Comparison of ENCODE assay signal across 11 mouse cellular contexts in the genomic region with DNA sequence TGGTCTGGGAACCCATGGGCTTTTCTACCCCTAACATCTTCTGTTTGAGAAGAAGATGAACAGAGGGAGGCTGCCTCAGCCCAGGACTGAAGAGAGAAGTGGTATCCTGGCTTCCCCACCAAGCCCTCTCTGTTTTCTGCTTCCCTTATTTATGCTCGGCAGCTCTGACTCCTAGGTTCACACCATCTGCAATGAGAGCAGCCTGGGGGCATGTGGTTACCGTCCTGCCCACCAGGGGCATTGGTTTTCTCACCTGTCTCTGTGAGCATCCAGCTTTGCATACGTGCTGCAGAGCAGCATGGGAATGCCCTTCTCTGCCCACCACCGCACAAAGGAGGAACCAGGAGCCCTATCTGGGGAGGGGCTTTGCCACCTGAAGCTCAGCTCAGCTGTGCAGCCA.
A peak's percentile ranks its signal among the peaks of the same experiment; 100 is the strongest.
DNase-seq lines count a peak whose midpoint lies in the region; ATAC-seq lines count a peak whose summit lies in the region.
"Had no signal": no experiment of that assay in that cellular context is flagged by ENCODE, and none has a peak within 500 bp of the region (broad histone marks: within the 10 kb centered on the region; RNA-seq: fewer than 3 reads in every experiment).

No protein-coding gene starts in this region.

- ATAC-seq in midbrain, embryonic 11.5 days (ENCODE audit: low FRiP score): no peak
- ATAC-seq in granulocyte monocyte progenitor cell, adult 5-6 weeks (replicated peaks; ENCODE audit: poor library complexity, severe bottlenecking): peak; percentile 56

- DNase-seq in heart, embryonic 10.5 days (ENCODE audit: low spot score): no peak
- no peak for DNase-seq in heart, postnatal 4 days
- peak; percentile 87 for DNase-seq in midbrain, embryonic 11.5 days (ENCODE audit: low spot score, missing footprints)
- DNase-seq in midbrain, embryonic 10.5 days (ENCODE audit: low spot score): no peak
- DNase-seq in thymus, postnatal 10 days (ENCODE audit: low spot score in 2 of 2): peak; percentile 50 to 69
- DNase-seq in cerebellum, adult 9-10 months: no peak
- DNase-seq in adrenal gland, adult 18-20 months (ENCODE audit: low spot score in 2 of 2): no peak
- DNase-seq: cerebellum, adult 18-20 months; heart, postnatal 10 days; liver had no signal

- 25% methylated on average over 4 of the region's 4 CpGs for WGBS in heart, embryonic 10.5 days
- WGBS in midbrain, embryonic 11.5 days: 44% methylated on average over 4 of the region's 4 CpGs
- WGBS in midbrain, embryonic 10.5 days: 47% methylated on average over 4 of the region's 4 CpGs

- peaks cover 33% of the 10 kb centered on the region for H3K4me1 ChIP-seq in heart, embryonic 10.5 days
- H3K4me1 ChIP-seq in midbrain, embryonic 11.5 days (ENCODE audit: control insufficient read depth, insufficient read depth, low read length): peaks cover 6% of the 10 kb centered on the region; the same call in 1 of the 2 replicates
- H3K4me1 ChIP-seq in midbrain, embryonic 10.5 days: peaks cover 34% of the 10 kb centered on the region

- no peak overlapping the region for H3K4me3 ChIP-seq in heart, embryonic 10.5 days
- H3K4me3 ChIP-seq in midbrain, embryonic 11.5 days (ENCODE audit: low read depth, low read length): no peak overlapping the region
- H3K4me3 ChIP-seq in midbrain, embryonic 10.5 days: no peak overlapping the region

- 0 out of 2 replicates have a peak overlapping the region, but pooled peaks have one; percentile 9 for H3K27ac ChIP-seq in heart, embryonic 10.5 days
- no peak overlapping the region for H3K27ac ChIP-seq in midbrain, embryonic 11.5 days (ENCODE audit: low read depth, low read length)
- no peak overlapping the region for H3K27ac ChIP-seq in midbrain, embryonic 10.5 days (replicated peaks)

- no peaks in the 10 kb centered on the region for H3K36me3 ChIP-seq in heart, embryonic 10.5 days
- no peaks in the 10 kb centered on the region for H3K36me3 ChIP-seq in midbrain, embryonic 11.5 days (ENCODE audit: control insufficient read depth, insufficient read depth, low read length)
- H3K36me3 ChIP-seq in midbrain, embryonic 10.5 days: no peaks in the 10 kb centered on the region

- no peak overlapping the region for H3K4me2 ChIP-seq in midbrain, embryonic 11.5 days

- no peak overlapping the region for H3K9ac ChIP-seq in midbrain, embryonic 11.5 days (ENCODE audit: low read length)

- peaks cover 28% of the 10 kb centered on the region; the same call in 1 of the 2 replicates for H3K27me3 ChIP-seq in heart, embryonic 10.5 days (ENCODE audit: insufficient read depth, poor library complexity, severe bottlenecking)
- no peaks in the 10 kb centered on the region for H3K27me3 ChIP-seq in midbrain, embryonic 11.5 days (ENCODE audit: control insufficient read depth, insufficient read depth, low read length)
- peaks cover 24% of the 10 kb centered on the region for H3K27me3 ChIP-seq in midbrain, embryonic 10.5 days (ENCODE audit: low read depth, poor library complexity, severe bottlenecking)

- H3K9me3 ChIP-seq in heart, embryonic 10.5 days: no peaks in the 10 kb centered on the region
- H3K9me3 ChIP-seq in midbrain, embryonic 11.5 days (ENCODE audit: control insufficient read depth, low read length): no peaks in the 10 kb centered on the region
- no peaks in the 10 kb centered on the region for H3K9me3 ChIP-seq in midbrain, embryonic 10.5 days (replicated peaks)

Comparison
In these comparisons a context has a peak if more than half of its experiments do, and no peak if none do; other contexts are left out.
1. DNase-seq: peak in midbrain, embryonic 11.5 days (single experiment) and thymus, postnatal 10 days (2 of 2); none in heart, embryonic 10.5 days (single experiment), heart, postnatal 4 days (single experiment), midbrain, embryonic 10.5 days (single experiment), cerebellum, adult 9-10 months (single experiment) and adrenal gland, adult 18-20 months (0 of 2).